Mouse (Mus musculus) ES-E14 (cell line): ENCODE measurements around the gene Ifih1. TPM values are rescaled to one million over a fixed set of nuclear protein-coding genes. Genes with fewer than 3 reads are reported as not detected.

ENCODE experiments used
- DNase-seq: peaks from one replicate; pipeline ENCODE4 v3.0.0-alpha.2; 2013; ENCODE audit warnings: low read depth, low spot score
- H3K27ac ChIP-seq: 2 replicates; pipeline ENCODE4 v1.5.1; 2012; ENCODE audit warnings: low read depth, mild to moderate bottlenecking, low read length, moderate library complexity, mixed read lengths; ENCODE audit not compliant: poor library complexity, insufficient read depth, severe bottlenecking
- H3K36me3 ChIP-seq: 2 replicates; pipeline ENCODE4 v1.6.1; 2012; ENCODE audit warnings: mild to moderate bottlenecking, low read length, moderate library complexity, mixed read lengths; ENCODE audit not compliant: control insufficient read depth, poor library complexity, insufficient read depth, severe bottlenecking
- H3K4me1 ChIP-seq, 2 experiments: fragments of 150-350 bp in 1 of 2; sonication (generic) in 1 of 2; 2 replicates each; pipeline ENCODE4 v1.6.1; 2012; ENCODE audit warnings: low read length in 2 of 2, mild to moderate bottlenecking in 1 of 2, mixed read lengths in 1 of 2; ENCODE audit not compliant: control insufficient read depth in 2 of 2, insufficient read depth in 2 of 2, poor library complexity in 1 of 2
- H3K4me3 ChIP-seq, 2 experiments: fragments of 150-350 bp in 1 of 2; sonication (generic) in 1 of 2; 2 replicates each; pipeline ENCODE4 v1.5.1; 2012; ENCODE audit warnings: low read length in 2 of 2, low read depth in 1 of 2, mild to moderate bottlenecking in 1 of 2, mixed read lengths in 1 of 2; ENCODE audit not compliant: insufficient read depth in 1 of 2, poor library complexity in 1 of 2, severe bottlenecking in 1 of 2
- H3K9ac ChIP-seq: 2 replicates; pipeline ENCODE4 v1.6.1; 2012; ENCODE audit warnings: low read depth, mild to moderate bottlenecking, low read length, mixed read lengths; ENCODE audit not compliant: poor library complexity, insufficient read depth, severe bottlenecking
- H3K9me3 ChIP-seq: fragments of 150-350 bp; sonication (generic); 2 replicates; pipeline ENCODE4 v1.6.1; 2012; ENCODE audit warnings: low read depth, mild to moderate bottlenecking, low read length; ENCODE audit not compliant: control insufficient read depth, insufficient read depth
- CHD2 ChIP-seq: IDR thresholded peaks from 2 replicates; pipeline ENCODE4 v1.6.1; 2014; ENCODE audit warnings: mild to moderate bottlenecking, low read depth, low read length, inconsistent platforms
- HCFC1 ChIP-seq: IDR thresholded peaks from 2 replicates; pipeline ENCODE4 v1.6.1; 2012; ENCODE audit warnings: low read length, inconsistent platforms, borderline replicate concordance; ENCODE audit not compliant: insufficient read depth
- MAFK ChIP-seq: IDR thresholded peaks from 2 replicates; pipeline ENCODE4 v1.6.1; 2014; ENCODE audit warnings: mild to moderate bottlenecking, low read depth, low read length, inconsistent platforms; ENCODE audit not compliant: insufficient read depth
- ZC3H11A ChIP-seq: IDR thresholded peaks from 2 replicates; pipeline ENCODE4 v1.6.1; 2012; ENCODE audit warnings: low read depth, mild to moderate bottlenecking, inconsistent platforms, low read length, borderline replicate concordance
- ZNF384 ChIP-seq: IDR thresholded peaks from 2 replicates; pipeline ENCODE4 v1.6.1; 2012; ENCODE audit warnings: low read depth, low read length, inconsistent platforms
- in situ Hi-C, 2 experiments: fragments of 600-800 bp; cut with MboI; formaldehyde crosslinking; loops; one replicate each; pipeline ENCODE4 v1.15.1; 2025; ENCODE audit warnings: low sequenced_read_pairs in 2 of 2, inconsistent platforms in 1 of 2; ENCODE audit not compliant: unreplicated experiment in 2 of 2
- total RNA-seq: library from RNA; depleted of rRNA; stranded (reverse); fragments of 300-350 nt; gene quantifications from 2 replicates; pipeline ENCODE4 v1.2.3, GENCODE M21; 2012

The Ifih1 gene
- total RNA-seq, 1 experiment, result 0.13 TPM

DNA sequence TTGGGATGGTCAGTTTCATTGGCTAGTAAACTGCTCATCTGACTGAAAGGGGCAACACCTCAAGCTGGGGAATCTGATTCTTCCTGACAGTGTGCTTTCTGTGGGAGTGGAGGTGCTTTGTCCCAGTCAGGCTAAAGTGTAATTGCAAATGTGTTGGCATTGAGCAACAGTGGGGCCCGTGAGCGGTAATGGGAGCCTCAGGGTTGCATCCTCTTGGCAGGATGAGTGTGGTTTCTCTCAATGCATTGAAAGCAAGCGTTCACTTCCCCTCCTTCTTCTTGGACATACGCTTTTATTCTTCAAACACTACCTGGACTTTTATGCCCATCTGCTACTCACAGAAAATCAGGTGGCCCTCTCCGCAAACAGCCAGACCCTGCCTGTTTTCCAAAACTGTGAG is 26.7 kb upstream of the Ifih1 start:
- Histone ChIP-seq H3K4me3 (no peak overlapping the region), H3K9ac (no peak overlapping the region), H3K4me1 (no peaks in the 10 kb centered on the region), H3K36me3 (no peaks in the 10 kb centered on the region; the same call in 1 of the 2 replicates), H3K27ac (no peak overlapping the region), H3K9me3 (no peaks in the 10 kb centered on the region)
- TF ChIP-seq HCFC1 (no peak), CHD2 (no peak), MAFK (no peak), ZC3H11A (no peak), ZNF384 (no peak)
- DNase-seq, result no peak
- in situ Hi-C loops, result no loop called here

DNA sequence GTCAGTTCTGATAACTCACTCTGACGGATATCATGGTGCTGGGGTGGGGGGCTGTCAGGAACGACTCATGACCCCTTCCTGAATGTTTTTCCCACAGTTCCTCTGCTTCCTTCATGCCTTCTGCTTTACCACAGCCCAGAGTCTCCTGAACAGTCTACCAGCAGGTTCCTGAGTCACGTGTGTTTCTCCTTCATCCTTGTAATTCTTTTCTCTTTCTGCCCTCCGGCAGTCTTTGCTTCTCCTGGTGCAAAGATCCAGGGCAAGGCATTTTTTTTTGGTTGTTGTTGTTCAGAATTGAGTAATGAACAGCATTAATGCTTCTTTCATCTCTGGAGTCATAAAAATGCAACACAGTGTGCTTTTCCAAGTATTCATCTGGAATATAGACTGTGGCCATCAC is 24.7 kb upstream of the Ifih1 start:
- H3K4me3 ChIP-seq, result no peak overlapping the region
- H3K36me3 ChIP-seq, result no peaks in the 10 kb centered on the region
- in situ Hi-C loops, result no loop called here
- H3K9ac ChIP-seq, result no peak overlapping the region
- H3K9me3 ChIP-seq, result no peaks in the 10 kb centered on the region
- H3K27ac ChIP-seq, result no peak overlapping the region
- TF ChIP-seq ZC3H11A (no peak), CHD2 (no peak), HCFC1 (no peak), MAFK (no peak), ZNF384 (no peak)
- H3K4me1 ChIP-seq, result peaks cover 0 to 2% of the 10 kb centered on the region in 2 experiments; a peak in 1 of 4 replicates
- no peak for DNase-seq

DNA sequence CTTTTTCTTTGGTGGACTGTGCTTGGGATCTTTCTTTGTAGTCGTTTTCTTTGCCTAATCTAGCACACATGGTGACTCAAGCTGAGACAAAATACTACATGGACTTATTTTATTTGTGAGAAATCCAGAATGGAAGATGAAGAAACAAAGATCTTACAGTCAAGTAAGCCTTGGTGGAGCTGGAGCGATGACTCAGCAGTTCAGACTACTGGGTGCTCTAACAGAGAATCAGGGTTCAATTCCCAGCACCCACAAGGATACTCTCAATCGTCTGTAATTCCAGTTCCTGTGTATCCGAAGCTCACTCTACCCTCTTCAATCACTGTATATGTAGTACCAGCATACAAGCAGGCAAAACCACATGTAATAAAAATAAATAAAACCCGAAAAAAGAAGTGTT is 24.2 kb upstream of the Ifih1 start:
- TF ChIP-seq MAFK (peak; percentile 71), HCFC1 (no peak), ZC3H11A (no peak)
- Histone ChIP-seq H3K27ac (no peak overlapping the region), H3K4me1 (peaks cover 0 to 2% of the 10 kb centered on the region in 2 experiments; a peak in 1 of 4 replicates), H3K4me3 (no peak overlapping the region), H3K9ac (no peak overlapping the region), H3K36me3 (no peaks in the 10 kb centered on the region), H3K9me3 (no peaks in the 10 kb centered on the region)
- DNase-seq, result no peak
- in situ Hi-C loops, result no loop called here

DNA sequence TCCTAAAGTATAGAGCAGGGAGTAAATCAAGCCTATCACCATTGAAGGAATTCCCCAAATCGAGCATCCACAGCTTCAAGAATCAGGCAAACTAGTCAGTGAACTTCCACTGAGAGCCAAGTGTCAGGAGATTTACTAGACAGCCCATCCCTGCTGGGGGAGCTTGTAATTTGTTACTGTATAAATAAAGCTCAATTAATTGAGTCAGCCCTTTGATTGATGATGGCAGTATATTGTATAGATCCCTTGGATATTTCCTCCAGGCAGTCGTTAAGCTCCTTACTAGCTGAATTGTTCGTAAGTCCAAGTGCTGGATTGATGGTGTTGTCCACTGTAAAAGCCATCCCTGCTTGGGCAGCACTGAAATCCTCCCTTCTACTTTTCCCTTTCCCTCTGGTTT is 23.8 kb upstream of the Ifih1 start:
- no peak for DNase-seq
- TF ChIP-seq MAFK, result no peak
- no peak for TF ChIP-seq ZC3H11A
- TF ChIP-seq HCFC1, result no peak
- TF ChIP-seq ZNF384, result no peak
- no peak for TF ChIP-seq CHD2
- no peaks in the 10 kb centered on the region for H3K9me3 ChIP-seq
- H3K36me3 ChIP-seq, result no peaks in the 10 kb centered on the region
- H3K27ac ChIP-seq, result no peak overlapping the region
- no peak overlapping the region for H3K9ac ChIP-seq
- H3K4me3 ChIP-seq, result no peak overlapping the region
- in situ Hi-C loops, result no loop called here
- peaks cover 1 to 2% of the 10 kb centered on the region in 2 experiments; a peak in 1 of 4 replicates for H3K4me1 ChIP-seq

DNA sequence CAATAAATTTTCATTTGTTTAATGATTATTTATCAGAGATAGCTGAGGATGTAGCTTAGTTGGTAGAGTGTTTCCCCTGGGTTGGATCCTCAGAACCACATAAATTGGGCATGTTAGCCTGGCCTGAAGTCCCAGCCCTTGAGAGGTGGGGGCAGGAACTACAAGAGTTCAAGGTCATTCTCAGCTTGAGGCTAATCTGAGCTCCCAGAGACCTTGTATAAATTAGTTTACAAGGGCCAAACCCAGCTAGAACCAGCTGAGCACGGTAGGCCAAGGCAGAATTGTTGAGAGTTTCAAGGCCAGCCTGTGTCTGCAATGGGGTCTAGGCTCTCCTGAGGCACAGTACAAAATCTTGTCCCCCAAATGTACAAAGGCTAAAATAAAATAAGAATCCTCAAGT is 19.5 kb upstream of the Ifih1 start:
- peak overlapping the region in 1 of 2 experiments; percentile 70; a peak in 1 of 4 replicates for H3K4me3 ChIP-seq
- no peaks in the 10 kb centered on the region for H3K9me3 ChIP-seq
- H3K9ac ChIP-seq, result no peak overlapping the region
- in situ Hi-C loops, result no loop called here
- H3K27ac ChIP-seq, result no peak overlapping the region
- DNase-seq, result peak; percentile 36
- no peaks in the 10 kb centered on the region for H3K36me3 ChIP-seq
- no peak for TF ChIP-seq HCFC1
- TF ChIP-seq CHD2, result no peak
- TF ChIP-seq ZC3H11A, result no peak
- TF ChIP-seq ZNF384, result no peak
- no peak for TF ChIP-seq MAFK
- peaks cover 2% of the 10 kb centered on the region in 2 experiments; a peak in 1 of 4 replicates for H3K4me1 ChIP-seq
